Mouse (Mus musculus) limb, embryonic 13.5 days (tissue): ENCODE data around the gene Dcun1d1. TPM values are rescaled to one million over a fixed set of nuclear protein-coding genes. Genes with fewer than 3 reads are reported as not detected.

ENCODE experiments used
- ATAC-seq: fragments of 200-750 bp; cut with Nextera tagmentation; 2 replicates; pipeline ENCODE4 v1.8.0; 2017; ENCODE audit warnings: low read depth, moderate number of reproducible peaks, moderate TSS enrichment; ENCODE audit not compliant: low FRiP score
- H3K27ac ChIP-seq: fragments of 300-500 bp; sonication (generic); 2 replicates; pipeline ENCODE4 v1.5.1; 2015; ENCODE audit warnings: inconsistent platforms, mild to moderate bottlenecking, moderate library complexity
- H3K27me3 ChIP-seq: fragments of 300-500 bp; sonication (generic); 2 replicates; pipeline ENCODE4 v1.6.1; 2015; ENCODE audit warnings: mild to moderate bottlenecking, inconsistent platforms
- H3K36me3 ChIP-seq: fragments of 300-500 bp; sonication (generic); 2 replicates; pipeline ENCODE4 v1.6.1; 2015; ENCODE audit warnings: inconsistent platforms, mild to moderate bottlenecking, moderate library complexity
- H3K4me1 ChIP-seq: fragments of 300-500 bp; sonication (generic); 2 replicates; pipeline ENCODE4 v1.6.1; 2015; ENCODE audit warnings: inconsistent platforms
- H3K4me2 ChIP-seq: fragments of 300-500 bp; sonication (generic); replicated peaks from 2 replicates; pipeline ENCODE4 v1.6.1; 2015; ENCODE audit warnings: inconsistent platforms, mild to moderate bottlenecking, moderate library complexity
- H3K4me3 ChIP-seq: fragments of 300-500 bp; sonication (generic); 2 replicates; pipeline ENCODE4 v1.5.1; 2015; ENCODE audit warnings: moderate library complexity, mild to moderate bottlenecking, inconsistent platforms
- H3K9ac ChIP-seq: fragments of 300-500 bp; sonication (generic); 2 replicates; pipeline ENCODE4 v1.6.1; 2015; ENCODE audit warnings: mild to moderate bottlenecking, inconsistent platforms
- H3K9me3 ChIP-seq: fragments of 300-500 bp; sonication (generic); 2 replicates; pipeline ENCODE4 v1.6.1; 2016; ENCODE audit warnings: inconsistent platforms
- WGBS: fragments of 180-500 bp; shearing (Covaris S2); methylation state at CpG from one replicate; pipeline ENCODE4 v1.1.7; 2015; 5-methylcytosine and 5-hydroxymethylcytosine counted together
- polyA plus RNA-seq: library from polyadenylated mRNA; unstranded; fragments of >200 nt; fragmentation: Nextera tagmentation; extraction: Ambion mirVana; gene quantifications from 2 replicates; pipeline ENCODE4 v1.2.1, GENCODE M21; 2015

The Dcun1d1 gene
- 112 and 114 TPM in 2 replicates for polyA plus RNA-seq

DNA sequence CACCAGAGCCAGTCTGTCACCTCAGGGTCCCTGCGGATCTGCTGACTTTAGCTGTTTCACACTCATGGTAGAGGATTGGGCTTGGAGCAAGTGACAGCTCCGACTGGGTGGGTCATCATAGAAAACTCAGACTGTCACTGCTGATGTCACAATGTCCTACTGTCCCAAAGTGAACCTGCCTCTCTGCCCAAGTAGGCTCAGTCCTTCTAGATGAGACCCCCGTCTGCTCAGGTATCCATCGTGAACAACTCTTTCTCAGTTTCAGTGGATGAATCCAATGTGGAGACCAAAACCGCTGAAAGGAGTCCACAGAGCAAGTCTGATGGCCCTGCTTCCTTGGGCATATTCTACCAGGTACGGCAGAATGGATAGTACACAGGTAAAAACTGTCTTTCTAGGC lies at the start of gene Dcun1d1:
Dcun1d1 (minus strand) TSS at position 101 of the 400 bp plus-strand sequence.
- Histone ChIP-seq H3K4me3 (no peak within 1 kb of the TSS), H3K9ac (no peak within 1 kb of the TSS), H3K4me2 (no peak within 1 kb of the TSS), H3K27me3 (no peaks in the 10 kb centered on the region), H3K36me3 (peaks cover 11% of the 10 kb centered on the region; the same call in 1 of the 2 replicates), H3K27ac (no peak within 1 kb of the TSS), H3K4me1 (peaks cover 17% of the 10 kb centered on the region), H3K9me3 (no peaks in the 10 kb centered on the region)
- 93% methylated on average over 6 of the region's 6 CpGs for WGBS
- no peak for ATAC-seq

DNA sequence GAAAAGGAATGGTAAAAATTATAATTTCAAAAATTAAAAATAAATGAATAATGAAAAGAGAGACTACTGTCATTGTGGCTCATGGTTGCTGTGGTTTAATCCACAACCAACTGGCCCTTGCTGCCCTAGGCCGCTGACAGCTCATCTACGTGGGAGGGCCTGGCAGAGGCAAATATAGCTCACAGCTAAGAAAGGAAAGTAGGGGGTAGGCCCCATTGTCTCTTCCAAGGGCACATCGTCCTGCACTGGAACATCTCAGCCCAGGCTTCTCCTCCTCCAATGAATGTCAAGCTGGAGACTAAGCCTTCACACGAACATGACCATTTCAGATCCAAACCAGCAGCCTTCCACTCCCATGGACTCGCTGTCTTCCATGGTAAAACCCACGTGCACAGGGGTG lies 49.0 kb upstream of the Dcun1d1 start:
- 93% methylated on average over 6 of the region's 6 CpGs for WGBS
- no peak overlapping the region for H3K4me3 ChIP-seq
- no peak for ATAC-seq
- H3K9ac ChIP-seq, result no peak overlapping the region
- H3K4me2 ChIP-seq, result no peak overlapping the region
- H3K36me3 ChIP-seq, result peaks cover 75% of the 10 kb centered on the region
- no peak overlapping the region for H3K27ac ChIP-seq
- H3K27me3 ChIP-seq, result no peaks in the 10 kb centered on the region
- H3K4me1 ChIP-seq, result no peaks in the 10 kb centered on the region
- no peaks in the 10 kb centered on the region for H3K9me3 ChIP-seq

- no peak overlapping the region for H3K27ac ChIP-seq
- H3K4me1 ChIP-seq, result no peaks in the 10 kb centered on the region
- ATAC-seq, result no peak
- no peak overlapping the region for H3K9ac ChIP-seq
- no peaks in the 10 kb centered on the region for H3K9me3 ChIP-seq
- 72% methylated on average over 7 of the region's 7 CpGs for WGBS
- no peak overlapping the region for H3K4me3 ChIP-seq
- H3K36me3 ChIP-seq, result peaks cover 70% of the 10 kb centered on the region
- H3K27me3 ChIP-seq, result no peaks in the 10 kb centered on the region
- no peak overlapping the region for H3K4me2 ChIP-seq
These were observed 36.3 kb upstream of the Dcun1d1 start for GRCm38 (mm10) chr3:35973551-35973950.

GRCm38 (mm10) chr3:35972985-35973384 lies 35.7 kb upstream of the Dcun1d1 start:
- WGBS, result 77% methylated on average over 4 of the region's 4 CpGs
- no peak overlapping the region for H3K9ac ChIP-seq
- no peak overlapping the region for H3K4me2 ChIP-seq
- ATAC-seq, result no peak
- H3K9me3 ChIP-seq, result no peaks in the 10 kb centered on the region
- no peaks in the 10 kb centered on the region for H3K4me1 ChIP-seq
- H3K4me3 ChIP-seq, result no peak overlapping the region
- peaks cover 65% of the 10 kb centered on the region for H3K36me3 ChIP-seq
- no peaks in the 10 kb centered on the region for H3K27me3 ChIP-seq
- no peak overlapping the region for H3K27ac ChIP-seq

- Histone ChIP-seq H3K4me1 (no peaks in the 10 kb centered on the region), H3K4me2 (no peak overlapping the region), H3K27me3 (no peaks in the 10 kb centered on the region), H3K36me3 (peaks cover 57% of the 10 kb centered on the region), H3K4me3 (no peak overlapping the region), H3K27ac (no peak overlapping the region), H3K9me3 (no peaks in the 10 kb centered on the region), H3K9ac (no peak overlapping the region)
- 91% methylated on average over 12 of the region's 12 CpGs for WGBS
- ATAC-seq, result no peak
These were observed 33.9 kb upstream of the Dcun1d1 start for GRCm38 (mm10) chr3:35971149-35971548.

DNA sequence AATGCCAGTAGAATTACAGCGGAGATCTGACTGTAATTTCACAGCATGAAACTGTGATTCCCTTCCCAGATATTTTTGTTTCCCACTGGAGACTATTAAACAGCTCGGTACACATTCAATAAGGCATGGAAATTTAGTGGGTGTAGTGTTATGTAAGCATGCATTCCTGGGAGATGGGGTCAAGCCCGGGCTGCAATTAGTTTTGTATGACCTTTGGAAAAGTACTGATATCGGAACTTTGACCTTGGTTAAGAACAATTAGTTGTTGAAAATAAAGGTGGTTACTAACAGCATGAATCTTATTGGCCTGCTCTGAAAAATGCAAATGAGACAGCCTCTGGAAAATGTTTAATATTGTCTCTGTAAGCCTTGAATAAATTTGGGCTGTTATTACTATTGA lies 33.2 kb upstream of the Dcun1d1 start:
- WGBS, result 69% methylated on average over 4 of the region's 4 CpGs
- H3K4me1 ChIP-seq, result no peaks in the 10 kb centered on the region

DNA sequence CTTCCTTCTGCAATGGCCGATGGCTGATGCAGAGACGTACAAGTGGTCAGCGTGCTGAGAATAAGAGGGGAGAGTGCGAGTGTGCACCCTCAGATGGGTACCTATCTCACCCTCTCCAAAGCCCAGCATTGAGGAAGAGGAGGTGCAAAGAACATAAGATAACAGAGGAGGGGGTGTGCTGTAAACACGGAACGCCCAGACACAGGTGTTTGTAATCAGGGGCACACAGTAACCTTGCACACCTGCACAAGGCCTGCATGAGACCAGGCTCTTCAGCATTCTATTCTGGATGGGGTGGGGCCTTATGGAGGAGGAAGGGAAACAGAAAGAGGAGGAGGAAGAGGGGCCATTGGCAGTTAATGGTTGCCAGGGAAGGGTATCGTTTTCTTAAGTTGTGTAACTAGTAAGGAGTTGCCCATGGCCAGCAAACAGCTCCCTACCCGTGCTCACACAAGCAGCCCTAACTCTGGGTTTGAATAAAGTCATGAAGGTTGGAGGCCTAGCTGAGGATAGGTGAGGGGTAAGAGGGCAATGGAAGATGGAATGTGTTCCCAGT lies 30.2 kb upstream of the Dcun1d1 start:
- Histone ChIP-seq H3K27ac (no peak overlapping the region), H3K4me2 (no peak overlapping the region), H3K36me3 (peaks cover 47% of the 10 kb centered on the region), H3K27me3 (no peaks in the 10 kb centered on the region), H3K4me1 (no peaks in the 10 kb centered on the region), H3K9me3 (no peaks in the 10 kb centered on the region), H3K4me3 (no peak overlapping the region), H3K9ac (no peak overlapping the region)
- ATAC-seq, result no peak
- 88% methylated on average over 8 of the region's 8 CpGs for WGBS

More for the DNA sequence above, 33.2 kb upstream of the Dcun1d1 start:
- H3K4me3 ChIP-seq, result no peak overlapping the region
- no peaks in the 10 kb centered on the region for H3K27me3 ChIP-seq
- H3K9ac ChIP-seq, result no peak overlapping the region
- no peak for ATAC-seq
- no peak overlapping the region for H3K4me2 ChIP-seq
- H3K36me3 ChIP-seq, result peaks cover 54% of the 10 kb centered on the region
- no peak overlapping the region for H3K27ac ChIP-seq
- no peaks in the 10 kb centered on the region for H3K9me3 ChIP-seq

DNA sequence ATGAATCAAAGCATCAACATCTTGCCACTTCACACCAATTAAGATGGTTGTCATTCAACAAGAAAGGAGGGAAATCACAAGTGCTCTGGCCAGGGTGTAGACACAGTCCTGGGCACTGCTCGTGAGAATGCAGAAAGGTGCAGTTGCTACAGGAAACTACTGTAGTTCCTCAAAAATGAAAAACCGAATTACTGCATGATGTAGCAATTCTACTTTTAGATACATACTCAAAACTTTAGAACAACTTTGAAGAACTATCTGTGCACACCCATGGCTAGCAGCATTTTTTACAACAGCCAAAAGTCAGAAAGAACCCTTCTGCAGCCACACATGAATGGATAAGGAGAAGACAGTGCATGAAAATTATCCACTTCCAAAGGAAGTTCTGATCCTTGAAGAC lies 29.2 kb upstream of the Dcun1d1 start:
- Histone ChIP-seq H3K4me2 (no peak overlapping the region), H3K9me3 (no peaks in the 10 kb centered on the region), H3K27ac (no peak overlapping the region), H3K36me3 (peaks cover 44% of the 10 kb centered on the region), H3K4me3 (no peak overlapping the region), H3K27me3 (no peaks in the 10 kb centered on the region), H3K9ac (no peak overlapping the region), H3K4me1 (no peaks in the 10 kb centered on the region)
- 82% methylated on average over 2 of the region's 2 CpGs for WGBS
- no peak for ATAC-seq

GRCm38 (mm10) chr3:35964928-35965327 lies 27.7 kb upstream of the Dcun1d1 start:
- WGBS, result 86% methylated on average over 4 of the region's 4 CpGs
- Histone ChIP-seq H3K4me1 (no peaks in the 10 kb centered on the region), H3K9ac (no peak overlapping the region), H3K36me3 (peaks cover 54% of the 10 kb centered on the region), H3K27me3 (no peaks in the 10 kb centered on the region), H3K4me2 (no peak overlapping the region), H3K27ac (no peak overlapping the region), H3K4me3 (no peak overlapping the region), H3K9me3 (no peaks in the 10 kb centered on the region)
- ATAC-seq, result no peak

DNA sequence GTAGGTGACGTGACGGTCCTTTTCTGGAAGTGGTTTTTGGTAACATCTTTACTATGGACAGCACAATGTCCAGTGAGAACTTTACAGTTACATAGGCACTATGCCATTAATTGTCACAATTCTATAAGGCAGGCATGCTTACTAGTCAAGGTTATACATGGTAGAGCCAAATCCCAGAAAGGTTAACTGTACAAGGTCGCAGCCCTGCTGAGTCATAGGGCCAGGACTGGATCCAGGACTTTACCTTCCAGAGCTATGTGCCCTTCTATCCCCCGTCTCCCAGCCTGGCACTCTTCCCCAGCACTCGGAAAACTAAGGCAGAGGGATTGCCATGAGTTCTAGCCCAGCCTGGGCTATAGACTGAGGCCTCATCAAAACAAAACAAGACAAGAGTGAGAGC lies 26.7 kb upstream of the Dcun1d1 start:
- H3K4me3 ChIP-seq, result no peak overlapping the region
- peaks cover 57% of the 10 kb centered on the region for H3K36me3 ChIP-seq
- H3K4me1 ChIP-seq, result no peaks in the 10 kb centered on the region
- ATAC-seq, result no peak
- WGBS, result 95% methylated on average over 5 of the region's 5 CpGs
- no peak overlapping the region for H3K27ac ChIP-seq
- H3K9ac ChIP-seq, result no peak overlapping the region
- H3K9me3 ChIP-seq, result no peaks in the 10 kb centered on the region
- H3K4me2 ChIP-seq, result no peak overlapping the region
- no peaks in the 10 kb centered on the region for H3K27me3 ChIP-seq

GRCm38 (mm10) chr3:35963401-35963800 lies 26.2 kb upstream of the Dcun1d1 start:
- H3K27ac ChIP-seq, result no peak overlapping the region
- WGBS, result 93% methylated on average over 4 of the region's 4 CpGs
- no peak overlapping the region for H3K9ac ChIP-seq
- no peak overlapping the region for H3K4me2 ChIP-seq
- H3K36me3 ChIP-seq, result peaks cover 62% of the 10 kb centered on the region
- H3K27me3 ChIP-seq, result no peaks in the 10 kb centered on the region
- no peak for ATAC-seq
- no peaks in the 10 kb centered on the region for H3K9me3 ChIP-seq
- no peaks in the 10 kb centered on the region for H3K4me1 ChIP-seq
- H3K4me3 ChIP-seq, result no peak overlapping the region

- H3K27ac ChIP-seq, result no peak overlapping the region
- H3K4me3 ChIP-seq, result no peak overlapping the region
- no peak overlapping the region for H3K4me2 ChIP-seq
- H3K4me1 ChIP-seq, result no peaks in the 10 kb centered on the region
- WGBS, result 92% methylated on average over 5 of the region's 5 CpGs
- H3K9me3 ChIP-seq, result no peaks in the 10 kb centered on the region
- no peak for ATAC-seq
- no peak overlapping the region for H3K9ac ChIP-seq
- no peaks in the 10 kb centered on the region for H3K27me3 ChIP-seq
- H3K36me3 ChIP-seq, result peaks cover 65% of the 10 kb centered on the region
These were observed 25.7 kb upstream of the Dcun1d1 start for GRCm38 (mm10) chr3:35962967-35963366.

DNA sequence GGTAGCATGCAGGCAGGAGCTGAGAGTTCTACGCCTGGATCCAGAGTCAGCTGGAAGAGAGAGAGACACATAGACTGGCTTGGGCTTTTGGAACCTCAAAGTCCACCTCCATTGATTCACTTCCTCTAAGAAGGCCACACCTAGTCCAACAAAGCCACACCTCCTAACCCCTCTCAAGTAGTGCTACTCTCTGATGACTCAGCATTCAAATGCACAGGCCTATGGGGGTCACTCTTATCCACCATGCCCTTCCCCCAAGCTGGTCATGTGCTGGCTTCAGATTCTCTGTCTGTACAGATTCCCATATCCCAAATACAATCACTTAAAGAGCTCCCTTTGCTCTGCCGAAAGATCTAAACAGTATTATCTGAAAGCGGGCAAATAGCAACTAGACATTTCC lies 20.0 kb upstream of the Dcun1d1 start:
- 0 out of 2 replicates have a peak, but pooled peaks cover 7% of the 10 kb centered on the region for H3K4me1 ChIP-seq
- H3K36me3 ChIP-seq, result peaks cover 51% of the 10 kb centered on the region
- no peak for ATAC-seq
- no peak overlapping the region for H3K27ac ChIP-seq
- no peak overlapping the region for H3K4me3 ChIP-seq
- H3K27me3 ChIP-seq, result no peaks in the 10 kb centered on the region
- no peak overlapping the region for H3K4me2 ChIP-seq
- 94% methylated on average over 3 of the region's 3 CpGs for WGBS
- no peaks in the 10 kb centered on the region for H3K9me3 ChIP-seq
- H3K9ac ChIP-seq, result no peak overlapping the region
